Mouse (Mus musculus) E14TG2a.4 (cell line): ENCODE measurements at regions not wholly inside any gene's neighbourhood (a gene's known extent, or its start where the extent isn't known, plus 50 kb on each side); places are given as distances from the start of the nearest gene placed in this dataset.

Source experiments
- CTCF ChIP-seq: conservative IDR thresholded peaks from 2 replicates; pipeline ENCODE4 v1.5.1; 2014; ENCODE audit warnings: low read length
- POU5F1 ChIP-seq: IDR thresholded peaks from 2 replicates; pipeline ENCODE4 v1.6.1; 2014; ENCODE audit warnings: low read length, borderline replicate concordance

DNA sequence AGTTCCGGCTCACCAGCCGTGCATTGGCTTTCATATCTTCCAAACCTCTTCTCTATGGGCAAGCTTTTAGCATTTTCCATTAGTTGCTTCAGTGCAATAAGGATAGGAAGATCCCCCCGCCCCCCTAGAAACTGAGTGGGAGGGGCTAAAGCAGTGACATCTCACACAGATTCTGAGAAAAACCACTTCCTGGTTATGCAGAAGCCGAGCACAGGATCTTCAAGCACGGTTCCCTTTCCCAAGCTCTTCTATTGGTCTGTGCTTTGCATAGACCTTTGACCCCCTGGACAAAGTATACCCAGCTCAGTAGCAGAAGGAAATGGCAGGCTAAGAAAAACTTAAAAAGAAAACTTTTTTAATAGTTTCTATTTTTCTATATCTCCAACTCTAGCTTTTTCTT, 86.1 kb upstream of the Cep162 start:
- TF ChIP-seq CTCF (no peak), POU5F1 (no peak)
